Mouse (Mus musculus) inflammation-experienced regulatory T-cells, adult 6 months (primary cell): Measurements from ENCODE around the gene Acod1. TPM values are rescaled to one million over a fixed set of nuclear protein-coding genes. Genes with fewer than 3 reads are reported as not detected.

Experiments used
- ATAC-seq: one replicate; pipeline ENCODE4 v1.8.0; 2017
- polyA plus RNA-seq, 3 experiments: library from polyadenylated mRNA; unstranded; fragments of 100-300 nt; shearing (Covaris generic); gene quantifications; one replicate each; pipeline ENCODE4 v1.2.1; 2017

Gene Acod1
- polyA plus RNA-seq, 3 experiments from 2014 or later: 0.49 TPM; not detected in 2

DNA sequence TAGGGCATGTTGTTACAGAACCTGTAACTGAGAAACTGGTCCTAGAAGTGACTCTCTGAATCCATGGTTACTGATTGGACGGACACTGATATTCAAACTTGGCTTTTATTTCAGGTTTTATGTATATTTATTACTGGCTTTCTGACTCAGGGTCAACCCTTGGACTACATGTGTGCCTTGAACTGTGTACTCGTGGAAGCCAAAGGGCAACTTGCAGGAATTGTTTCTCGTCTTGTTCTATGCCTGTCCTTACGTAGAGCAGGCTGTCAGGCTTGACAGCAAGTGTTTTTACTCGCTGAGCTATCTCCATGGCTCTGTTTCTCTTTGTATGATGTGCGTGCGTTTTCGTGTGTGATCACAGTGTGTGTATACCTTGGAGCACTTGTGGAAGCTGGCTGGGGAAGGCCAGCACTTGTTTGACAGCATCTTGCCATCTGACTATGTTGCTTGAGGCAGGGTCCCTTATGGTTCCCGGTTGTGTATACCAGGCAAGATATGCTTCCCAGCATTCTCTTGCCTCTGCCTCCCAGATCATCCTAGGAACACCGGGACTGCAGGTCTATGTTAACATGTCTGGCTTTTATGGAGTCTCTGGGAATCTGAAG, 56.1 kb downstream of the Acod1 start:
- no peak for ATAC-seq

Other genes starting within 250 kb of the Acod1 start
- 1 to 10 TPM in 1 of 3 experiments, under 1 TPM in 2; 0.44 to 1.4 (median 0.91) TPM for gene Kctd12, start 64.3 kb upstream of the Acod1 start, polyA plus RNA-seq
- gene Cln5, start 23.2 kb downstream of the Acod1 start, polyA plus RNA-seq: 10 to 100 TPM; 17.2 to 20.0 (median 17.9) TPM
- 10 to 100 TPM; 21.5 to 37.7 (median 28.2) TPM for gene Fbxl3, start 52.6 kb downstream of the Acod1 start, polyA plus RNA-seq